Mouse (Mus musculus): ENCODE results near the gene Ciao2a.

Gene Ciao2a

DNA sequence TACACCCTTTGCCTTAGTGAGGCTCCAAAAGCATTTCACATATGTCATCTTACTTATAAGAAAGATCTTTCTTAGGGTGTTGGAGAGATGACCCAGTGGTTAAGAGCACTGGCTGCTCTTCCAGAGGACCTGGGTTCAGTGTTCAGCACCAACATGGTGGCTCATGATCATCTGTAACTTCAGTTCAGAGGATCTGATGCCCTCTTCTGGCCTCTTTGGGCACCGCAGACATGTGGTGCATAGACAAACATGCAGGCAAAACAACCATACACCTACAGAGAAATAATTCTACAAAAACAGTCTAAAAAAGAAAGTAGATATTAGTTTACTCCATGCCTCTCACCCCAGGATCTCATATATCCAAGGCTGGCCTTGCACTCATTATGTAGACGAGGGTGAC is 33.7 kb downstream of the Ciao2a start:
- DNase-seq (ENCODE audit: low spot score in 2 of 2) = no peak

DNA sequence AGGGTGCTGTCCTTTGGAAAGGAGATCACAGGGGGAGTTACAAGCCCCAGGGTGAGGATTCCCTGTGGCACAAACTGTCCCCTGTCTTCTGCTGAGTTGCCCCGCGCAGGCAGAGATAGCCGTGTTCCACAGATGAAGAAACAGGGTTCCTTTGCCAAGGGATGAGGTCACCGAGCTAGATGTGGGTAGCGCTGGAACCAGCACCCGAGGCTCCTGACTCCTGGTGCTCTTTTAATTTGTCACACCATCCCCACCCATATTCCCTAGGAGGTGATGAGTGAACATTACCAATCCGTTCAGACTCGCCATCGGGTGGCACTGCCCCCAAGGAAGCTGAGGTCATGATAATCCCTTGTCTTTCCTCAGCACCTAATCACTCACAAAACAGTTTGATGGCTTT is 36.6 kb downstream of the Ciao2a start:
- DNase-seq (ENCODE audit: low spot score in 2 of 2) = no peak

DNA sequence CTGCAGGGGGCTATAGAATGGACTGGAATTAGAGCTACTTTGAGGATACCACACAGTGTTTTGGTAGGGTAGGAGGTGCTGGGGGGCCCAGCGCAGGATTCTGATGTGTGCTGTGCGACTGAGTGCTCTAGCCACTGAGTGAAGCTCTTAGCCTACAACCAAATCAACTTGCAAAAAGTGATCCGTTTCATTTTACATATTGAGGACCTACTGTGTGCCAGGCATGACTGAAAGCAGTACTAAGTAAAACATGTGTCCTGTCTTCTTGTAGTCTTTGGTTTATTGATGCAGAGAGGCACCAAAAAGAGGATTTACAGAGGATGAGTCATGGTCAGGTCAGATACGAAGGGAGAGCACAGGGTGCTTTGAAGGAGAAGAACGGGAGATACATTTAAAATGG is 40.8 kb downstream of the Ciao2a start:
- DNase-seq (ENCODE audit: low spot score in 2 of 2) = no peak

DNA sequence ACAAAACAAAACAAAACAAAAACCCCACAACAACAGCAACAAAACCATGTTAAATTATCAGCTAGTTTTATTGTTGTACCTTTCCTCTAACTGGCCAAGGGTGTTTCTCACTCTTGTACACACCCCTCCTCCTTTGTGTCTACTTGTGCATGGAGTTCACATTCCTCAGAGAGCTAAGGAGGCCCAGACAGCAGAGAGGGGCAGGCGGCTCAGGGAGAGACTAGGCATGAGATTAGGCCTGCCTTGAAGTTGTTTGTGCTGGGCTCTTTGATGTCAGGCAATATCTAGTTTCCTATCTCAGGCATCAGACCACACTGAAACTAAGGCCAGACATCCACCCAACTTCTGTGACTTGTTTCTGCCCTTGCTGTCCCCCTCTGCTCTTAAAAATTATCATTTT is 41.8 kb downstream of the Ciao2a start:
- DNase-seq (ENCODE audit: low spot score in 2 of 2) = no peak

DNA sequence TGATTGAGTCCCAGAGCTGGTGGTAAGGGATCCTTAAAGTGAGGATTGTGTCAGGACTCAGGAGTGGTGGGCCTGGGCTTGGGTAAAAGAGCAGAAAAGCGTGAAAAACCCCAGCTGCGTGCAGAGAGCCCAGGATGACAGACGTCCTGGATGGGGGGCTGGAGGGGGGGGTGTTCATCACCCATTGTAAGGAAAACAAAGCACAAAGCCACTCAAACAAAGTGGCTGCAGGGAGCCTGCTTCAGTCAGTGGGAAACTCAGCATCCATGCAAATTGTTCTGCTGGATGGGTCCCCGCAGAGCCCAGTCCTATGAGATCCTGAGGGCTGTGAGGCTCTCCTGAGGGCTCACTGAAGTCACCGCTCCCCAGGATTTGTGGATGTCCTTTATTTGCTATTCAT is 44.1 kb downstream of the Ciao2a start:
- no peak for DNase-seq (ENCODE audit: low spot score in 2 of 2)

DNA sequence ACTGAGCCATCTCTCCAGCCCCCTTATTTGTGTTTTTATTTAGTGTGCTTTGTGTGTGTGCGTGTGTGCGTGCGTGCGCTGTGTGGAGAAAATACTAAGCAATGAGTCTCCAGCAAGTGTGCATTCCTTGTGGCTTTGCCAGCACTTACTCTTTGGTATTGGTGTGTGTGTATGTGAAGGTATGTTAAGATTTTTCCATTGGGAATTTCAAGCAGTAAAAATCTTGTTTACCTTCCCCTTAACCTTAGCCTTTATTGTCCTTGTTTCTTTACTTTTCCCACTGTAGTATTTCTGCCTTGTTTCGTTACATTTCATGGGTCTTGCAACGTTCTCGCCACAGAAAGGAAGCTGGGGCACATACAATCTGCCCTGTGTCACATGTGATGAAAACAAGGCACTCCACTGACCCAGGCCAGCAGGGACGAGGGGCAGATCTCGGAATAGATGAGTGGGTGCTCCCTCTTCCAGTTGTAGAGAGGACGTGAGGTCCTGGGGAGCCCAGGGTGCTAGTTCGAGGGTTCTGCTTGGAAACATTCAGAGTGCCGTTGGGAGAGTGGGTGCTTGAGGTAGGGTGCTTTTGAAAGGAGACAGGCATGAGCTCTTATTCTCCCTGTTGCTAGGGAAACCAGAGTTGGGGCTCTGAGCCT is 45.0 kb downstream of the Ciao2a start:
- DNase-seq (ENCODE audit: low spot score in 2 of 2) = no peak

DNA sequence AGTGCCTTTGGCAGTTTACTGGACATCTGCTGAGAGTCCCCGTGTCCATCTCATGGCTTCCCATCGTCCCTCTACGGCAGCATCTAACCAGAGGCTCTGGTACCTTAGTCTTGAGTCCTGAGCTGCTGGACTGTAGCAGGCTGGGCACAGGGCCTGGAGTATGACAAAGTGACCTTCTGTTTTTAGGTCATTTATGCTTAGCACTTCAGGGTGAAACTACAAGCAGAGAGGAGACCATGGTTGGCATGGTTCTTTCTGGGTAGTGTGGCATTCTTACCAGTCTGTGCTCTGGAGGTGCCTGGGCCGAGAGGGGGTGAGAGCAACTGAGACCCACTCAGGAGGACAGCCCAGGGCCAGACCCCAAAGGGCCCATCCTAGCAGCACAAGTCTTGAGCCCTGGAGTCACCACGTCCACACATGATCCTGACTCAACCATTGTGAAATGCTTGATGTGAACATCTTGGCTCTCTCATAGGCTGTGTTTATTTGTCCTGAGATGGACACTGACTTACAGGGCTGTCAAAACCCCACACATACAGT is 47.0 kb downstream of the Ciao2a start:
- DNase-seq (ENCODE audit: low spot score in 2 of 2) = no peak

DNA sequence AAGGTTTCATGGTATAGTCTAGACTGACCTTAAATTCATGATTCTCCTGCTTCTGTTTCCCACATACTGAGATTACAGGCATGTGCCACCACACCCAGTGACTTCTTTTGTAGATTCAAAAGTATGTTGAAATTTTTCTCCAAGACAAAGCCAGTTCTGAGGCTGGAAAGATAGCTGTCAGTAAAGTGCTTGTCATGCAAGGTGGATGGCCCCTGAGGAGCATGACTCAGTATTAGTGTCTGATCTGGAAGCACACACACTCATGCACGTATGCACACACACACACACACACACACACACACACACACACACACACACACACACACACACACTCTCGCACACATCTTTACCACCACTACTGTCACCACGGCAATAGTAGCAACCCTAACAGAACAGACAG is 48.6 kb downstream of the Ciao2a start:
- no peak for DNase-seq (ENCODE audit: low spot score in 2 of 2)

DNA sequence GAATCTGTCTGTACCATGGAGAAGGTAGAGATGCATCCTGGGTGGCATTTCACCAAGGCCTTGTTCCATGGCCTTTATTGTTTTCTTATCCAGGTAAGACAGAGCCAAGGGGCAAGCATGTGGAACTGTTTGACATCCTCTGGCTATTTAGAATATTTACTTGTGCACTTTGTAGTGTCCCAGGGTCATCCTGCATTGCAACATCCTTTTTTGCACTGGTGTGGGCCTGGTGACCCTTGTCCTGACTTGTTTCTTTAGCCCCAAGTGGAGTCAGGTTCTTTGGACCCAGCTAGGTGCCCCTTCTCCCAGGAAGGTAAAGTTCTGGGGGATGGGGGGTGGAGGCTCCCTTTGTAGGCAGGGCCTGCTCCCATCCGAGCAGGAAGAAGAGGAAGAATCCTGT is 51.6 kb downstream of the Ciao2a start:
- no peak for DNase-seq (ENCODE audit: low spot score in 2 of 2)

DNA sequence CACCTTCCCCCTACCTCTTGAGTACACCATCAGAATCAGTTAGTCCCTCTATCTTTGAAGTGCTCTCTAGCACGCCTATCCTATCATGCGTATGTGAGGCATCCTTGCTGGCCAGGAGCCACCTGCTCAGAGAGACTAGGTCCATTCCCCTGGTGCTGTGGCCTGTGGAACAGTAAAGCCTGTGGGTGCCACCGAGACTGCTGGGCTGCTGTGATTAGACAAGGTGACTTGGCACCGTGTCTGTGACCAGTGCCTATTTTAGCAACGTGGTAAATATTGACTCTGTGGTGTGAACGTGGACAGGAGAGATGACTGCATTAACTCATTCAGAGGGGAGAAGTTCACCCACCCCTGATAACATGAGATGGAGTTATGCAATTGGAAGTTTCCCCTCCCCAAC is 53.4 kb downstream of the Ciao2a start:
- no peak for DNase-seq (ENCODE audit: low spot score in 2 of 2)

DNA sequence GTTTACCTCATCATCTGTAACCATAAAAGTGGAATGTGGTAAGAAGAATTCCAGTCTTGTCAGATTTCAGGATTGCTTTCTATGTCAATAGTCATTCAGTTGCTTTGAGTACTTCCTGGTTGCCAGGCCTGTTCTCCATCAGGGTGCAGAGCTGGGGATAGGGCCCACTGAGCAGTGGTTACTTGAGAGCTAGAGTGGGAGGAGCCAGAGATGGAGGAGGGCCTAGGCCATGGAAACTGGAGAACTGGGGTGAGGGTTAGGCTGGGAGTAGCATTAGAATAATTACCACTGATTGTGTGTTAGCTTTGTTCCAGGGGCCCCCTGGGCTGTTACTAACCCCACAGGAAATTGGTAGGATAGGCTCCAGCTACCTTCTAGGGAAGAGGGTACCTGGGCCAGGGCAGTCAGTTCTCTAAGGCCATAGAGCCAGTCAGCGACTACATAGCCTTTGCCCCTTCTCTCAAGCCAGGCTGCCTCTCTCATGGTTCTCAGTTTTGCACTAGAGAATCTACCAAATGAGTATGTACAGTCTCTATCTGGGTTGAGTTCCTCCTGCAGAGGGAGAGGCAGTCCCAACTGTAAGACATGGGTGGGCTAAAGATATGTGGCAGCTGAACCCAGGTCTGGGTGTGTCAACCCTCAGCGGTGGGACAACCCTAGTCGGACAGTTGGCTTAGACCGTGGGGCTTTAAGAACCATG is 54.9 kb downstream of the Ciao2a start:
- no peak for DNase-seq (ENCODE audit: low spot score in 2 of 2)

DNA sequence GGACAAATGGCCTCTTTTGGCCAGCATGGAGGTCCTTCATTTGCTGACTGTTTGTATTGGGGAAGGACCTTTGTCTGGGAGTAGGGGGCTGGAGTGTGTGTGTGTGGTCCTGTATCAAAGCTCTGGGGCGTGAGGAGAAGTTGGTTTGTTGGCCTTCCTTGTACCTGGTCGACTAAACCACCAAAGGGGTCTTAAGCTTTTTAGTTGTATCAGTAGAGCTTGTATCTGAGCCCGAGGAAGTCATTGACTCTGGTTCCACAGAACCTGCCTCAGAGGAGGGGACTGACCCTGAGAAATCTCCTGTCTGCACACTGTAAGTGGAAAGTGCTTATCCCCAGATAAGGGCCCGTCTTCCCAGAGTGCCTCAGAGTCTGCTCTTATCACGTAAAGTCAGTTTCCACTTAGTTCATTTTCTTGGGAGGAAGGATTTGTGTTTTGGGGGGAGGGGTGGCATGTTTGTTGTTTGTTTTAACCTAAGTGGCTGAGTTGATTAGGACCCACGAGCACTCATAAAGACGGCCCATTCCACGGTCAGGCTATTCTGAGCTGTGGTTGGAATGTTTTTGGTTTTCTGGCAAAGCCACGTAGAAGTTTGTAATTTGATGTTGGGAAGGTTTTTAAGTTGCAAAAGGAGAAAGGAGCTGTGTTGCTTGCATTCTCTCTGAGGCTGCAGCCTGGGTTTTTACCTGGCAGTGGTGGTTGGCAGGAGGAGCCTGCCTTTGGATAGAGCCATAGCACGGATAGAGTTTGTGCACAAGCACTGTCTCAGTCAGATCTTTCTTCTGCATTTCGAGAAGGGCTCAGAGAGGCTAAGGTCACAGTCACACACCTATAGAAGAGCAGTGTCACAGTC is 55.6 kb downstream of the Ciao2a start:
- DNase-seq (ENCODE audit: low spot score in 2 of 2) = no peak

DNA sequence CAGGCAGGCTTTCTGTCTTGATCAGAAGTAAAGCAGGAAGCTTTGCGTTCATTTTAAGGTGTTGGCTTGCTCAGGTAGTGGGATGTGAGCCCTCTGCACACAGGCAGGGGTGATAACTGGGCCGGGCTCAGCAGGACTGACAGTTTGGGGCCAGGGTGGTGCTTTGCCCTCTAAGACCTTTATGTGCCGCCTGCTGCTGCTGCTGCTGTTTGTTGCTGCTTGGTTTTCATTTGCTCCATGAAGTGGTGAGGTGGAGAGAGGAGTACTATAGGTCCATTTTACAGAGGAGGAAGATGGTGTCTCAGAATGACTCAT is 56.2 kb downstream of the Ciao2a start:
- DNase-seq (ENCODE audit: low spot score in 2 of 2) = no peak

DNA sequence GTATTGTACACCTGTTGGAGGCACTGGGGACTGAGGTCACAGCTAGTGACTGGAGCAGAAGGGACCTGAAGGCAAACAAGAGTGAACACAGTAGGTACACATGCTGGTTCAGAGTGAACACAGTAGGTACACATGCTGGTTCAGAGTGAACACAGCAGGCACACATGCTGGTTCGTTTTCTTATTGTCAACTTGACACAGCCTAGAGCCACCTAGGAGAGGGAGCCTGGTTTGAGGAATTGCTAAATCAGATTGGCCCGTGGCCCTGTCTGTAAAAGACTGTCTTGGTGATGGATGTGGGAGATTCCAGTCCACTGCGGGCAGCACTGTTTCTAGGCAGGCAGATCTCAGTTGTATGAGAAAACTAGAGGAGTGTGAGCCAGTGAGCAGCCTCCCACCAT is 56.6 kb downstream of the Ciao2a start:
- no peak for DNase-seq (ENCODE audit: low spot score in 2 of 2)

DNA sequence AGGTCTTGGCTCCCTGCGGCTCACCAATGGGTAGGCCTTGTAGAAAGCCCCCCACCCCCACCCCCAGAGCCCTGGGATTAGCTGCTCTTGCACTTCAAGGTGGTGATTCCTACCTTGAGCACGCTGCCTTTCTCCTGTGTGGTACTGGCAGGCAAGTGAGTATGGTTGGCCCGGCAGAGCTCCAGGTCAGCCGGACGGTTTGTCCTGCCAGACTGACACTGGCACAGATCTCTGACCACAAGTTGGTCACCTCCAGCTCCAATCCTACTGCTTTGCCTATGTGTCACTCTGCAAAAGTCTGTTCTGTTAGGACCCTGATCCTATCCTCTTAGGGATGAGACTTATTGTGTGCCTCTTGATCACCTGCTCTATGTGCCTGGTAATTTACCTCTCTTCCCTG is 58.2 kb downstream of the Ciao2a start:
- DNase-seq (ENCODE audit: low spot score in 2 of 2) = no peak

DNA sequence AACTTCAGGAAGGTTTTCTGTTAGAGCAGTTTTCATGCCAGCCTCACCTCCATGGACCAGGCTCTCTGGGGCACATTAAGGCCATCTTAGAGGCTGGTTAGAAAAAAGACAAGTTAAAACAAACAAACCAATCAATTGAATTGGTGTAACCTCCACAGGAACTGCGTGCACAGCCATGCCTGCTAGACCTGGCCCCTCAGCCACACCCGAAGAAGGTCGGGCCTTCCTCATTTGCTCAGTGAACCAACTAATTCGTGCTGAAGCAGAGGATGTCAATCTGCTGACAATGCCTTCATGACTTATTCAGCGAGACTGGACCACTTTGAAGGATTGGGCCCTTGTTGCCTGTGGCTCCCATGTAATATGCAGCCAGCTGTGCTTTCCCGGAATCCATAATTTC is 60.0 kb downstream of the Ciao2a start:
- DNase-seq (ENCODE audit: low spot score in 2 of 2) = no peak

Data from frontal cortex, postnatal 36 days (tissue).